Mouse (Mus musculus) cortical plate, adult 2 months (tissue): Measurements from ENCODE around the gene Large1.

ENCODE experiments used
- CTCF ChIP-seq: fragments of 200-500 bp; IDR thresholded peaks from 2 replicates; pipeline ENCODE4 v1.5.1; 2011; ENCODE audit warnings: mild to moderate bottlenecking, control low read depth, low read length; ENCODE audit not compliant: insufficient read depth; ENCODE audit errors: extremely low read depth
- POLR2A ChIP-seq: fragments of 200-500 bp; IDR thresholded peaks from 2 replicates; pipeline ENCODE4 v1.6.1; 2011; ENCODE audit warnings: mild to moderate bottlenecking, low read length, control low read depth; ENCODE audit not compliant: insufficient read depth; ENCODE audit errors: extremely low read depth

DNA sequence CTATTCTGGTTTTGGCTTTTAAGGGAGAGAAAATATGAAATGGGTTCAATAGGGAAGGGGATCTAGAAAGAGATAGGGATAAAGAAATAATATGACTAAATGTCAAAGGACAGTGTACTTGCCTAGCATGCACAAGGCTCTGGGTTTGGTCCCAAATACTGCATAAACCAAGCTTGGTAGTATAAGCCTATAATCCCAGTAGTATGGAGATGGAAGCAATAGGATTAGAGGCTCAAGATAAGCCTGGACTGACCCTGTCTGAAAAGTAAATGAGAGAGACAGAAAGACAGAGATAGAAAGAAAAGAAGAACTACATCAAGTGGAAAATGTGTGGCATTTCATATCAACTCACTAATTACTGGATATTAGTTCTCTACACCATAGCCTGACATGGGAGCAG lies 180.7 kb downstream of the Large1 start:
- no peak for TF ChIP-seq CTCF
- TF ChIP-seq POLR2A = no peak
